Mouse (Mus musculus): ENCODE measurements around the gene Asap2.

GRCm38 (mm10) chr12:21212876-21213275 is 222.6 kb downstream of the Asap2 start:
- TF ChIP-seq POLR2A (IDR thresholded peaks at IDR 0.05; ENCODE audit: insufficient read depth, low read length) (no peak), CTCF (IDR thresholded peaks at IDR 0.05; ENCODE audit: low read depth, low read length) (no peak), EP300 (IDR thresholded peaks at IDR 0.05; ENCODE audit: insufficient read depth, low read depth, low read length) (no peak)

Data from ES-Bruce4 (cell line).